Mouse (Mus musculus): ENCODE measurements around the gene Vwde.
A peak's percentile ranks its signal among the peaks of the same experiment; 100 is the strongest.

Gene Vwde

GRCm38 (mm10) chr6:13224596-13225227, at the start of gene Vwde:
TSS of gene Vwde (minus strand) at chr6:13224965.
- DNase-seq (ENCODE audit: low spot score): peak; percentile 49

GRCm38 (mm10) chr6:13255341-13255740, 30.6 kb upstream of the Vwde start:
- DNase-seq (ENCODE audit: low spot score): no peak

GRCm38 (mm10) chr6:13248317-13248969, 23.7 kb upstream of the Vwde start:
- DNase-seq (ENCODE audit: low spot score): peak; percentile 52

- DNase-seq (ENCODE audit: low spot score): no peak
These were observed 18.6 kb downstream of the Vwde start for GRCm38 (mm10) chr6:13206157-13206556.

GRCm38 (mm10) chr6:13197486-13197885, 27.3 kb downstream of the Vwde start:
- DNase-seq (ENCODE audit: low spot score): no peak

GRCm38 (mm10) chr6:13186836-13187235, 37.9 kb downstream of the Vwde start:
- DNase-seq (ENCODE audit: low spot score): no peak

- no peak for DNase-seq (ENCODE audit: low spot score)
These were observed 44.7 kb downstream of the Vwde start for GRCm38 (mm10) chr6:13180061-13180460.

GRCm38 (mm10) chr6:13169459-13170150, 55.2 kb downstream of the Vwde start:
- no peak for DNase-seq (ENCODE audit: low spot score)

- DNase-seq (ENCODE audit: low spot score): no peak
These were observed 58.4 kb downstream of the Vwde start for GRCm38 (mm10) chr6:13166240-13166937.

GRCm38 (mm10) chr6:13159437-13159836, 65.3 kb downstream of the Vwde start:
- DNase-seq (ENCODE audit: low spot score): peak; percentile 9

GRCm38 (mm10) chr6:13153888-13154697, 70.7 kb downstream of the Vwde start:
- no peak for DNase-seq (ENCODE audit: low spot score)

GRCm38 (mm10) chr6:13152062-13152640, 72.6 kb downstream of the Vwde start:
- DNase-seq (ENCODE audit: low spot score): peak; percentile 70

GRCm38 (mm10) chr6:13137255-13137654, 87.5 kb downstream of the Vwde start:
- DNase-seq (ENCODE audit: low spot score): no peak

GRCm38 (mm10) chr6:13108662-13109061, 116.1 kb downstream of the Vwde start:
- no peak for DNase-seq (ENCODE audit: low spot score)

All from embryo, embryonic 10 days (tissue).